Mouse (Mus musculus) cerebellum, adult 2 months (tissue): ENCODE measurements around the gene Akap2.

Experiments used
- CTCF ChIP-seq: fragments of 200-500 bp; IDR thresholded peaks from 2 replicates; pipeline ENCODE4 v1.5.1; 2011; ENCODE audit warnings: low read depth, mild to moderate bottlenecking, control low read depth, low read length, moderate library complexity, borderline replicate concordance; ENCODE audit not compliant: insufficient read depth
- POLR2A ChIP-seq: fragments of 200-500 bp; IDR thresholded peaks from 2 replicates; pipeline ENCODE4 v1.6.1; 2011; ENCODE audit warnings: low read length, control low read depth, borderline replicate concordance; ENCODE audit not compliant: insufficient read depth

- TF ChIP-seq CTCF, result no peak
- TF ChIP-seq POLR2A, result no peak
Observed at GRCm38 (mm10) chr4:57780403-57780802, 62.9 kb downstream of the Akap2 start.
